Mouse (Mus musculus): Measurements from ENCODE around the gene Gm45062.

Gene Gm45062

GRCm38 (mm10) chr6:8484437-8485275 lies 225.4 kb downstream of the Gm45062 start:
- DNase-seq: no peak

GRCm38 (mm10) chr6:8485414-8486175 lies 226.3 kb downstream of the Gm45062 start:
- DNase-seq: no peak

GRCm38 (mm10) chr6:8486391-8487043 lies 227.3 kb downstream of the Gm45062 start:
- no peak for DNase-seq

GRCm38 (mm10) chr6:8487044-8487853 lies 228.0 kb downstream of the Gm45062 start:
- DNase-seq: no peak

- DNase-seq: no peak
Measured at GRCm38 (mm10) chr6:8488249-8488648, 229.0 kb downstream of the Gm45062 start.

- DNase-seq: no peak
Measured at GRCm38 (mm10) chr6:8489266-8489665, 230.0 kb downstream of the Gm45062 start.

- no peak for DNase-seq
Measured at GRCm38 (mm10) chr6:8489938-8490585, 230.8 kb downstream of the Gm45062 start.

GRCm38 (mm10) chr6:8492248-8492647 lies 233.0 kb downstream of the Gm45062 start:
- DNase-seq: no peak

GRCm38 (mm10) chr6:8495109-8495826 lies 236.0 kb downstream of the Gm45062 start:
- no peak for DNase-seq

- no peak for DNase-seq
Measured at GRCm38 (mm10) chr6:8495827-8496222, 236.6 kb downstream of the Gm45062 start.

GRCm38 (mm10) chr6:8497234-8497867 lies 238.1 kb downstream of the Gm45062 start:
- no peak for DNase-seq

GRCm38 (mm10) chr6:8497868-8498257 lies 238.6 kb downstream of the Gm45062 start:
- no peak for DNase-seq

GRCm38 (mm10) chr6:8498961-8499360 lies 239.7 kb downstream of the Gm45062 start:
- DNase-seq: no peak

- no peak for DNase-seq
Measured at GRCm38 (mm10) chr6:8503953-8504352, 244.7 kb downstream of the Gm45062 start.

GRCm38 (mm10) chr6:8504521-8505228 lies 245.4 kb downstream of the Gm45062 start:
- no peak for DNase-seq

GRCm38 (mm10) chr6:8506631-8507030 lies 247.4 kb downstream of the Gm45062 start:
- DNase-seq: no peak

GRCm38 (mm10) chr6:8508883-8509536 lies 249.8 kb downstream of the Gm45062 start:
- DNase-seq: peak; percentile 98

- DNase-seq: peak; percentile 88
Measured at GRCm38 (mm10) chr6:8509551-8509950, 250.3 kb downstream of the Gm45062 start, which contains the start of gene Glcci1. Gene Glcci1 (plus strand): TSS chr6:8509600.

Data from embryo, embryonic 11 days (tissue).